Mouse (Mus musculus): ENCODE data around the gene Kcnj14.

The Kcnj14 gene

DNA sequence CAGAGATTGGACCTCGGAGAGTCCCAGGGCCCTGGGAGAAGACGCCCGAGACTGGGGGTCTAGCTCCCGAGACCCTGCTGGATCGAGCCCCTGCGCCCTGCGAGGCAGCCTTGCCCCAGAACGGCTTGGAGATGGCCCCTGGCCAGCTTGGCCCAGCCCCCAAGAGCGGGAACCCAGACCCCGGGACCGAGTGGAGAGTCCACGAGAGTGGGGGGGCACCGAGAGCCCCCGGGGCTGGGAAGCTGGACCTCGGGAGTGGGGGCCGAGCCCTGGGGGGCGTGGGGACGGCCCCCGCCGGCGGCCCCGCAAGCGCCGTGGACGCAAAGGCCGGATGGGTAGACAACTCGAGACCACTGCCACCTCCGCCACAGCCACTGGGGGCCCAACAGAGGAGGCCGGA lies 29.6 kb downstream of the Kcnj14 start:
- no peak for DNase-seq

DNA sequence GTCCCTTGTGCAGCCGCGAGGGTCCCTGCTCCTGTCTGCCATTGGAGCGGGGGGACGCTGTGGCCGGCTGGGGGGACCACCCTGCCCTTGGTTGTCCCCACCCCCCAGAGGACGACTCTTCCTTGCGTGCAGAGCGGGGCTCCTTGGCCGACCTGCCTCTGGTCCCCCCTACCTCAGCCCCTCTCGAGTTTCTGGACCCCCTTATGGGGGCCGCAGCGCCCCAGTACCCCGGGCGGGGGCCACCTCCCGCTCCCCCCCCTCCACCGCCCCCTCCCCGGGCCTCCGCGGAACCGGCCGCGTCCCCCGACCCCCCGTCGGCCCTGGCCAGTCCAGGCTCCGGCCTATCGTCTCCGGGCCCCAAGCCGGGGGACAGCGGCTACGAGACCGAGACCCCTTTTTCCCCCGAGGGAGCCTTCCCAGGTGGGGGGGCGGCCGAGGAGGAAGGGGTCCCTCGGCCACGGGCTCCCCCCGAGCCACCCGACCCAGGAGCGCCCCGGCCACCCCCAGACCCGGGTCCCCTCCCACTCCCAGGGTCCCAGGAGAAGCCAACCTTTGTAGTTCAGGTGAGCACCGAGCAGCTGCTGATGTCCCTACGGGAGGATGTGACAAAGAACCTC lies 30.5 kb downstream of the Kcnj14 start:
- no peak for DNase-seq

DNA sequence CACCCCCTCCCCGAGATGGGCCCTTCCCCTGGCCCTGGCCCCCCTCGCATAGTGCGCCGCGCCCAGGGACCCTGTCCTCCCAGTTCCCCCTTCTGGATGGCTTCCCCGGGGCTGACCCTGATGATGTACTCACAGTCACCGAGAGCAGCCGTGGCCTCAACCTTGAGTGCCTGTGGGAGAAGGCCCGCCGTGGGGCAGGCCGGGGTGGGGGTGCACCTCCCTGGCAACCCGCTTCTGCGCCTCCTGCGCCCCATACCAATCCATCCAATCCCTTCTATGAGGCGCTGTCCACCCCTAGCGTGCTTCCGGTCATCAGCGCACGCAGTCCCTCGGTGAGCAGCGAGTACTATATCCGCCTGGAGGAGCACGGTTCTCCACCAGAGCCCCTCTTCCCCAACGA lies 31.3 kb downstream of the Kcnj14 start:
- no peak for DNase-seq

DNA sequence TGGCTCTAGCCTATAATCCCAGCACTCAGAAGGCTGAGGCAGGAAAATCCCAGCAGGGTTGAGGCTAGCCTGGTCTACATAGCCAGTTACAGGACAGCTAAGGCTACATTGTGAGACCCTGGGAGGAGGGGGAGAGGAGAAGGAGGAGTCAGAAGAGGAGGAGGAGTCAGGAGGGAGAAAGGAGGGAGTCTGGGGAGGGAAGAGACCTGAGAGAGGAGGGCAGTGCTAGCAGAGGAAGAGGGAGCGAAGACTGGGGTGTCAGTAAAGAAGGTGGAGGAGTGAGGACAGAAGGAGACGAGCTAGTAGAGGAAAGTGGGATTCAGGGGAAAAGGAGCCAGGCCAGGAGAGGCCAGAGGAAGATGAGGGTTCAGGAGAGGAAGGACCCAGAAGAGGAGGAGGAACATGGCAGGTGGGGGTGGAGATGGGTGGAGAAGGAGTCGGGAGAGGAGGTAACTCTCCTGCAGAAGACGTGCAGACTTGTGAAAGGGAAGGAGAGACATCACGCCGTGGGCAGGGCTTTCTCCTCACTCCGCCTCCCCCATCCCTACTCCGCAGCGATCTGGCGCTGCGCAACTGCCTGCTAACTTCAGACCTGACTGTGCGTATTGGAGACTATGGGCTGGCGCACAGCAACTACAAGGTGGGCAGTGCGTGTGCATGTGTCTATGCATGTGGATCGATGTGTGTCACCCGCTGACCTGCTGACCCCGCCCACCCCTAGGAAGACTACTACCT lies 32.7 kb downstream of the Kcnj14 start:
- DNase-seq, result no peak

DNA sequence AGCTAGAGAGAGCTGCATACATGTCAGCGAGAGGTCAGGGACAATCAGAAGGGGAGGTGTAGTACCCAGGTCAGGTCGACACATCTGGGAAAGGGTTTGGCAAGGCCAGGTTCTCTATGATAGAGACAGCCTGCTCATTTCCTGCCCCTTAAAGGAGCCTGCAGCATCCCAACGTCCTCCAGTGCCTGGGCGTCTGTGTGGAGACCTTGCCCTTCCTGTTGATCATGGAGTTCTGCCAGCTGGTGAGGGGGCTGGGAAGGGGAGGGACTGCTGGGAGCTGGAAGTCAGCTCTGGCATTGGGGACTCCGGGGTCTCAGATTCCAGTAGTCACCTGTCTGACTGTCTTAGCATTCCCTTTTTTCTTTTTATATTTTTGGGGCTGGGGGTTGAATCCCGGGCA lies 33.9 kb downstream of the Kcnj14 start:
- DNase-seq, result no peak

DNA sequence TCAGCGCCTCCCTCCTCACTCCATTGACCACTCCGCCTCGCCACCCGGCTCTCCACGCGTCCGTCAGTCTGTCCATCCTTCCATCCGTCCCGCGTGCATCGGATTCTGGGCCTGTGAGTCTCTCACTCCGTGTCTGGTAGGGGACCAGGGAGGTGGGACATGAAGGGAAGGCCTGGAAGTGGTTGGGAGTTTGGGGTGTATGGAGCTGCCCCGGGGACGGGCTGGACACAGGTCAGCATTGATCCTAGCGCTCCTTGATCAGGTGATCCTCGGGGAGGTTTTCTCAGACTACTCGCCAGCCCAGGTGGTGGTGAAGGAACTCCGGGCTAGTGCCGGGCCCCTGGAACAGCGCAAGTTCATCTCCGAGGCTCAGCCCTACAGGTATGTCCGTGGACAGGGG lies 36.9 kb downstream of the Kcnj14 start:
- no peak for DNase-seq

DNA sequence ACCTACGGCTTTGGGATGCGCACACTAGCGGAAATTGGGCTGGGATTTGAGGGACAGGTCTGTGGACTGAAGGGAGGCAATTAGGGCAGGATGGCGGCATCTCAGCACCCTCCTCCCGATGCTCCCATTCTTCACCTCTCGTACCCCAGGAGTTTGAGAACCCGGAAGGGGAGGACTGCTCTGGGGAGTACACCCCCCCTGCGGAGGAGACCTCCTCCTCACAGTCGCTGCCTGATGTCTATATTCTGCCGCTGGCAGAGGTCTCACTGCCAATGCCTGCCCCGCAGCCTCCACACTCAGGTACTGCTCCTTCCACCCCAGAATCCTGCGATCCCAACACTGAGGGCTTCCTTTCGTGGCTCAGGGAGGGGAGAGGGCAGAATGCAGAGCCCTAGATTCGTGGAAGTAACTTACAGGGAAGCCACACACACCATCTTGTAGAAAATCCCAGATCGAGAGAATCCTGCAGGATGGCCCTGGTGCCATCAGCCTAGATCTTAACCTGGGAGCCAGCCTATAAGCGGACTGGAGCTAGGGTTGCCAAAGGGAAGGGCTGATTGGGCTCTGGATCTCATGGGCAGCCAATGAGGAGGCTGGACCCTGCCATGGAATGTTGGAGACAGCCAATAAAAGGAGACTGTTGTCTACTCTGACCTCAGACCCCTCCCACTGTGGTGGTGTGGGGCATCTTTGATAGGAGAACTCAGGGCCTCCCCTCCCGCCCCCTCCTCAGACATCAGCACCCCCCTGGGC lies 37.7 kb downstream of the Kcnj14 start:
- DNase-seq, result no peak

DNA sequence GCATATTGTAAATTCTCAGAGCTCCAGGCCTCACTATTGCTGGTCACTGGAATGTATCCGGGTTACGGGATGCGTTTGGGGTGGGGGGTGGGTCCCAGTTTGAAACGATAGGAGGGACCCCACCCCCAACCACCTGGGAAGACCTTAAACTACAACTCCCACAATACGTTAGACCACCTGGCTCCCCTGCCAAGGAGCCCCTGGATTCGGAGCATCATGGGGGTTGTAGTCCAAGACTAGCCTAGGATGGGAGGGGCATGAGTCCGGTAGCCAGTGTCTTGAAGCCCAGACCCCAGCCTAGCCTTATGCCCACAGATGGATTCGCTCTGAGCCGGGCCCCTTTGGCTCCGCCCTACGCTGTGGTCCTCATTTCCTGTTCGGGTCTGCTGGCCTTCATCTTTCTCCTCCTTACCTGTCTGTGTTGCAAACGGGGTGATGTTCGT lies 38.4 kb downstream of the Kcnj14 start:
- DNase-seq, result no peak

DNA sequence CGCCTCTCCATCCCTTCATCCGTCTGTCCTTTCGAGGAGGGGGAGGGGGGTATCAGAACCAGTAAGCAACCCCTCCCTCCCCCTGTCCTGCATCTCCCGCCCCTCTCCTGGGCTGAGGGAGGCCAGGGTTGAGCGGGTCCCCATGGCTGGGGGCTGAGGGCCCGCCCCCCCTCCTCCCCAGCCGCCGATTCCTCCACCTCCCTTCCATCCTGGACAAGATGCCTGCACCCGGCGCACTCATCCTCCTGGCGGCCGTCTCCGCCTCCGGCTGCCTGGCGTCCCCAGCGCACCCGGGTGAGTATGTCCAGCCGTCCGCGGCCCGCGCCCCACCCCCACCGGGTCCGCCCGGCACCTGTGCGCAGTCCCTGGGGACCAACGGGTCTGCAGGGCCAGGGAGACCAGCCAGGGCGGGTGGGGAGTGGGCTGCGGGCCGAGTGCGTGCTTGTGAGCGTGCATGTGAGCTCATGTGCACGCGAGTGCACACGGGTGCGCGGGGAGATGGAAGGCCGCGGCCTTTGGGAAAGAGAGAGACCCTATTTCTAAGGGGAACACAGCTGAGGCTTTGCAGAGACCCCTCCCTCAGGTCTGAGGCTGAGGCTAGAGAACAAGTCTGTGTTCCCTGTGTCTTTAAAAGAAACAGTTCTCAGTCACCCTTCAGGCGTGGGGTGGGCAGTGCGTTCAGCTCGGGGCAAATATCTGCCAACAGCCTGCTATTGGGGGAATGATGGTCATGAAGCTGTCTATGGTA lies 39.0 kb downstream of the Kcnj14 start:
- DNase-seq, result no peak

DNA sequence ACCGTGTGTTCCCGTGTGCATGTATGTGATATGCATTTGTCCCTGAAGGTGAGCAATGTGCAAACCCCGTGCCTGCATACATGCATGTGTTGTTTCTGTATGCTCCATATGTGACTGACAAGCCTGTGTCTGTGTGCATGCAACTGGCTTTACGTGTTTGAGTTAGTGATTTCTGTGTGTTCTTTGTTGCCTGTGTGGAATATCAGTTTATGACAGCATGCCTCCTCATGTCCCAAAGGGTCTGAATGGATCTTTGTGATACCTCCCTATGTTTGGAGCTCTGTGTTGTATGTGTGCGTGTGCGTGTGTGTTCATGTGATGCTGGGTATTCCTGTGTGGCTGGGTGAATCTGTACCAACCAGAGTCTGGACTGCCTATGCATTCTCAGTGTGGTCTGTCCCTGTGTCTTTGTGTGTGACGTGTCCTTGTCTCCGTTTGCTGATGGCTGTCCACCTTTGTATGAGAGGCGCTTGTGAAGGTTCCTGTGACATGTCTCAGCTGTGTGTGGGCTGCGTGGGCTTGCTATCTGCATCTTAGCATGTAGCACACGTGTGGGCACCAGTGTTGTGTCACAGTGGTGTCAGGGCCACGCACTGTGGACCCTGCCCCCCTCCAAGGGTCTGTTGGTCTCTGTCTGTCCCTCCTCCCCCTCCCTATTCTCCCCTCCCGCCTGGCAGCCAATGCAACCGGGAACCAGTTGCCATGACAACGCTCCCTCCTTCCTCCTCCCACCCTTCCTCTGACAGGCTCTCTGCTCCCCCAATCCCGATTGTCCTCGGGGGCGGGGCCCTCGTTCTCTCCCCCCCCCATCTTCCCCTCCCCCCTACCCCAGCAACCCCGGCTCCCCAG lies 39.8 kb downstream of the Kcnj14 start, which contains the start of gene Sult2b1:
Gene Sult2b1 (minus strand): TSS at position 146 of the 849 bp plus-strand sequence.
- DNase-seq, result no peak

DNA sequence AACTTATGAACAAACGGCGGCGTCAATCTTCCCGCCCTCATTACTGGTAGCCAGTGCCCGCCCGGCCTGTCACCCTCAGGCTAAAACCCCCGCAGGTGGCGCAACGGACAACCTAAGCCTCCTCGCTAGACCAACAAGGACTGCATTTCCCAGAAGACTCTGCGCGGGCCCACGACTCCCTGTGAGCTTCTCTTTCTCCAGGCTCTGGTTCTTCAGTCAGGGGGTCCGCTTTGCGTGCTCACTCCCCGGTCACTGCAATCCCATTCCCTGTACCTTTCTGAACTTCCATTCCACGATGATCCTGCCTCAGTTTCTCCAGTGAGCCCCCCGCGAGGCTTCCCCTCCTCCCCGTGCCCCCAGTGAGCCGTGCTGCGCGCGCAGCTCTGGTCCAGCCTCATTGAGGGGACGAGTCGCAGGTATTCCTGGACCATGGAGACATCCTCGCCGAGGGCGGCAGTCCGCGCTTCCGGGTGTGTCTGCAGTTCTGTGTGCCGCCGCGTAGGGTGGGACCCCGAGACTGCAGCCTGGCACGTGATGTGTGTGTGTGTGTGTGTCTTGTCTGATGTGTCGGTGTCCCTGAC lies 41.0 kb downstream of the Kcnj14 start, which contains the start of gene Lmtk3:
Gene Lmtk3 (plus strand): TSS at position 228 of the 581 bp plus-strand sequence.
- peak; percentile 69 for DNase-seq

DNA sequence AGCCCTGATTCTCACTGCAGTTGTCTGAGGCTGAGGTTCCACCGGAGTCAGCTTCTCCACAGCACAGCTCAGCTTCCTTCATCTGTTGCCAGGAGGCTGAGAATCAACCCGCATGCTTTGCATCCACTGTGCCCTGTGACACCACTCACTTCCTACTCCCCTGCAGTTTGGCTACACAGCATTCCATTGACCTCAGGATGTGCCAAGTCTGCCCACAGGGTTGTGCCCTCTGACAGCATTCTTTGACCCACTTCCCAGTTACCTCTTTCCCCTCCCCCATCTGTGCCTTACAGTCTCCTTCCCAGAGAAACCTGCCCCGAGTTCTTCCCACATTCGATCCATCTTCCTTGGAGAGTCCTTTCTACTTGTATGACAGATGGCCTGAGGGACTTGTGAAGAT lies 42.3 kb downstream of the Kcnj14 start:
- DNase-seq, result no peak

DNA sequence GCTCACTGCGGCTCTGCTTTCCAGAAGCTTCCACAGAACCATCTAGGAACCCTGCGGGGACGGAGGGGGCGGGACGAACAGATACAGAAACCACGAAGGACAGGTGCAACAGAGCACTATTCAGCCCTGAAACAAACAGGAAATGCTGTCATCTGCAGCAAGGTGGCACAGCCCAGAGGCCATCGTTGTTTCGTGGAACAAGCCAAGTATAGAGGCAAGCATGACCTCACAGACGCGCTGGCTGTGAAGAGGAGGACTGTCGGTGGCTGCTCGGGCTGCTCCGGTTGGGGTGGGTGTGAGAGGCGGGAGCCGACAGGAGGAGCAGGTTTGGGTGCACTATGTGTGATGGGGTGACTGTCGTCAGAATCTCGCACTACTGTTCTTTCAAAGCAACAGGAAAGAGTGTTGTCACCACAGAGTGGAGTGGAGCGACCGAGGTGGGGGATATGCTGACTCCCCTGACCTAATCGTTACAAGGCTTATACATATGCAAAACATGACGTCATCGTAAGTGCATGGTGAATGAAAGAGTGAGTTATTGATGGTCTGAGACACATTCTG lies 45.4 kb downstream of the Kcnj14 start:
- DNase-seq, result no peak

DNA sequence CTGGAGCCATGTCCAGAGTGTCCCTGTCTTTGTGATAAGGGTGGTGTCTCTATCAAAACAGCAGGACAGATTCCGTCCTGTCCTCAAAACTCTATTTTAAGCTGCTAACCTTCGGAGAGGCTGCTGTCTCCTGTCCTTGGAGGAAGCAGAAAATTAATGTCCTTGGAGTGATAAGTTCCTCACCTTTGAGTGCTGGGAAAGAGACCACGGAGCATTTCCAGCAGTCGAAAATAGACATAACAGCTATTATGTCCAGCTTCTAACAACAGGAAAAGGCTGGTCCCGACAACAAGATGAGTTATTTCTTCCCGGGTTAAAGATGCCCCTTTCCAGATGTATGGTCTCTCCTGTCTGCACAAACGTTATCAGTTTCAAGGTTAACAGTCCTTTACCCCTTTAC lies 49.3 kb downstream of the Kcnj14 start:
- DNase-seq, result no peak

DNA sequence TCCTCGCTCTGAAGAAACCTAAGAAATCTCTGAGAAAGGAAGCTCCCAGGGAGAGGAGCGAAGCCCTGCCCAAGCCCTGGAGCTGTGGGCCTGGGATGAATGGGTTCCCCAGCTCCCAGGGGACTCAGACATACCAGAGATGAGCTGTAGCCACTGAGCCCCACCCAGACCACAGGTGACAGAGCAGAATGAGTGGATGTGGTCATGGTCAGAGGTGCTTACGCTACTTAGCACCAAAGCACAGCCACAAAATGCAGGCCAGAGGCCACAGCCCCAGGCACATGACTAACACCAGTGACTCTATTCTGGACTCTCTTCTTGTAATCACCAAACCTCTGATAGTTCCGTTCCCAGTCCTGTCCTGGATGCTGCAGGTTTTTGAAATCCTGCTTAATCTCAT lies 53.5 kb downstream of the Kcnj14 start:
- no peak for DNase-seq

DNA sequence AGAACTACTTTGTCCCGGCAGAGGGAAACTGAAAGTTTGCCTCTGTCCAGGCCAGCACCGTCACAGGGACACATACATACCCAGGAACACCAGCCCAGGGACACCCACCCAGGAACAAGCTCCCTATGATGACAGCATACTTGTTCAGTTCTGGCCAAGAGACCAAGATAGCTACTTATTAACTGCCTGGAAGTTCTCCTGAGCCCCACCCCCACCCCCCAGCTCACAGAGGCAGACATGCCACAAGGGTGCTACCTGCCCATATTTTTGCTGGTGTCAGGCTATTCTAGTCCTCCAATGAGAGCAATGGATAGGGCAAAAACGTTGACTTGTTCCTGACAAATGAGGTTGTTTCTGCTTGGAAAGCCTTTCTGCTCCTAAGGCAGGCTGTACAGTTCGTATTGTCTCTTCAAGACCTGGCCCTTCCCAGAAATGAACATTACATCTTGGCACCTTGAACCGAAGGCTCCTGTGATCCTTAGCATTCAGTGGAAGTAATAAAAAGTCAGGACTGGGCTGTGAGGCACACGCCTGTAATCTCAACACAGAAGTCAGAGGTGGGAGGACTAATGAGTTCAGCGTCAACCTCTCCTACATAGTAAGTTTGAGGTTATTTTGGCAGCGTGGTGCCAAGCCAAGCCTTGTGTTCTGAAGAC lies 54.0 kb downstream of the Kcnj14 start:
- DNase-seq, result no peak

DNA sequence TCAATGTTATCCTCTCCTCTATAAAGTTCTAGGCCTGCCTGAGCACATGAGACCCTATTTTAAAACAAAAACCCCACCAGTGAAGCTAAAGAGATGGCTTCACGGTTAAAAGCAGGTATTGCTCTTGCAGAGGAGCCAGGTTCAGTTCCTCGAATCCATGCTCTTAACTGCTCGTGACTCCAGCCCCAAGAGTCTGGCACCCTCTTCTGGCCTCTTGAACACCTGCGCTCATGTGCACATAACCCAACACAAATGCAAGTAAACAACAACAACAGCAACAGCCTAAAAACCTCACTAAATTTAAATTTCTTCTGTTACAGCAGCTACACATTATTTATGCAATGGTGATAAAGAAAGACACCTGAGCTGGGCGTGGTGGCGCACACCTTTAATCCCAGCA lies 57.1 kb downstream of the Kcnj14 start:
- no peak for DNase-seq

DNA sequence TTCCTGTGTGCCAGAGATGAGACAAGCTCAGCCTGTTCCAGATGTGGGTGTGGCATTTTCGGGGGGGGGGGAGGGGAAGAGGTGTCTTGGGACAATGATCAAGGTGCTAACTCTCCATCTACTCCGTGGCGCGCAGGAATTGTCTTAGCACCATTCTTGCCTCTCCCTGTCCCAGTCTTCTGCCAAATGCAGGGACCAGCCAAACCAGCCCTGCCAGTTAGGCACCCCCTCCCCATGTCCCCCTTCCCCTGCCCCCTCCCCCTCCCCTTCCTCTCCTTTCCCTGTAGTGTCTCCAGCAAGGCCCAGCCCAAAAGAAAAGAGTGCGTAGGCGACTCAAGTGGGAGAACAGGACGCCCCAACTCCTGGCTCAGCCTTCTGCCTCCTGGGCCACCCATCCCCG lies 57.8 kb downstream of the Kcnj14 start:
- DNase-seq, result no peak
